Comparison of ENCODE assay signal across 29 mouse cellular contexts in the genomic region with DNA sequence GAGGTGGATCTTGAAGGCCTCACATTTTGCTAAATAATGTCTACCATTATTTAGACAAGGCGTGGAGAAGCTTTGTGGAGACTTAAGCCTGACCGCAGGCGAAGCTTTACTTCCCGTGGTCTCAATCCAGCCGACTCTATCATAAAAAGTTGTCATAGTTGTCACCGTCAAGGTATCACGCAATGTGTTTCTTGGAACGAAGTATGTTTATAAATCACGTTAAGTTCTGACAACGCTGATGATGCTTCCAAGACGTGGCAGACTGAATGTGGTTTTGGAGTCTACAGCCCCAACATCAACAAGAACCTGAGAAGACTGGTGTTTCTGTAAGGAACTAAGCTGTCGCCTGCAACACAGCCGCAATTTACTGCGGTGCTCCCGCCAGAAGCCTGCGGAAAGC. TPM values are rescaled to one million over a fixed set of nuclear protein-coding genes. Genes with fewer than 3 reads are reported as not detected.
DNase-seq lines count a peak whose midpoint lies in the region; ATAC-seq and TF ChIP-seq lines count a peak whose summit lies in the region.
"Had no signal": no experiment of that assay in that cellular context is flagged by ENCODE, and none has a peak within 500 bp of the region (broad histone marks: within the 10 kb centered on the region; RNA-seq: fewer than 3 reads in every experiment).

No protein-coding gene starts in this region.

- ATAC-seq in kidney, embryonic 16.5 days (ENCODE audit: low FRiP score, low TSS enrichment), result peak; percentile 23; the same call in 1 of the 2 replicates
- no peak for ATAC-seq in lung, postnatal 0 days
- ATAC-seq: CD4-positive, CD25-positive, alpha-beta regulatory T cell, adult 4 months; forebrain, embryonic 15.5 days; inflammation-experienced regulatory T-cells, adult 6 months had no signal

- TF ChIP-seq EP300 in lung, postnatal 0 days (IDR thresholded peaks at IDR 0.05), result no peak

- H3K4me2 ChIP-seq in kidney, embryonic 16.5 days (replicated peaks; ENCODE audit: low read depth, low read length), result no peak overlapping the region
- H3K4me2 ChIP-seq in lung, postnatal 0 days (replicated peaks; ENCODE audit: low read depth, low read length), result no peak overlapping the region
- H3K4me2 ChIP-seq: forebrain, embryonic 15.5 days; heart, embryonic 12.5 days; hindbrain, embryonic 13.5 days; liver, embryonic 15.5 days; lung, embryonic 15.5 days; neural tube, embryonic 12.5 days had no signal

- H3K9me3 ChIP-seq in kidney, embryonic 16.5 days (ENCODE audit: low read length), result no peaks in the 10 kb centered on the region
- no peaks in the 10 kb centered on the region for H3K9me3 ChIP-seq in lung, postnatal 0 days (ENCODE audit: low read length)
- H3K9me3 ChIP-seq: forebrain, embryonic 10.5 days; forebrain, embryonic 15.5 days; heart, embryonic 12.5 days; hindbrain, embryonic 13.5 days; liver, embryonic 15.5 days; lung, embryonic 15.5 days; midbrain, embryonic 10.5 days; neural tube, embryonic 12.5 days had no signal

- no peak overlapping the region for H3K4me3 ChIP-seq in kidney, embryonic 16.5 days (ENCODE audit: low read length)
- no peak overlapping the region for H3K4me3 ChIP-seq in lung, postnatal 0 days (ENCODE audit: low read depth, low read length)
- H3K4me3 ChIP-seq: forebrain, embryonic 10.5 days; forebrain, embryonic 15.5 days; gastrocnemius, adult 2 months; heart, adult 2 months; heart, embryonic 12.5 days; hindbrain, embryonic 13.5 days; layer of hippocampus, adult 2 months; liver, embryonic 15.5 days; lung, embryonic 15.5 days; midbrain, embryonic 10.5 days; myocyte; neural tube, embryonic 12.5 days had no signal

- peaks cover 4% of the 10 kb centered on the region; the same call in 1 of the 2 replicates for H3K4me1 ChIP-seq in kidney, embryonic 16.5 days (ENCODE audit: insufficient read depth, low read length)
- peaks cover 7% of the 10 kb centered on the region; the same call in 1 of the 2 replicates for H3K4me1 ChIP-seq in lung, postnatal 0 days (ENCODE audit: insufficient read depth, low read depth, low read length)
- H3K4me1 ChIP-seq: forebrain, embryonic 10.5 days; liver, embryonic 15.5 days; midbrain, embryonic 10.5 days; neural tube, embryonic 12.5 days had no signal

- no peak for DNase-seq in kidney, adult 11 months
- DNase-seq in lung, postnatal 25 days (ENCODE audit: low spot score), result peak; percentile 16
- no peak for DNase-seq in lung, postnatal 0 days (ENCODE audit: low spot score)
- peak; percentile 97 for DNase-seq in fat pad, adult 2 months (ENCODE audit: extremely low read depth, low read depth, low spot score)
- DNase-seq in retina, postnatal 1 day, result no peak
- DNase-seq in left cerebral cortex, adult 8-10 months (ENCODE audit: low spot score in 2 of 2), result no peak
- DNase-seq: adrenal gland, postnatal 25 days; cerebellum, adult 18-20 months; gastrocnemius, adult 2 months; gastrocnemius, postnatal 36 days; heart, adult 2 months; heart, postnatal 4 days; kidney, adult 18-20 months; left cerebral cortex, postnatal 4 days; thymus, adult 2 months; thymus, postnatal 36 days had no signal

- no peaks in the 10 kb centered on the region for H3K27me3 ChIP-seq in kidney, embryonic 16.5 days (ENCODE audit: insufficient read depth, low read length)
- H3K27me3 ChIP-seq in lung, postnatal 0 days (replicated peaks; ENCODE audit: insufficient read depth, low read length), result no peaks in the 10 kb centered on the region
- H3K27me3 ChIP-seq: forebrain, embryonic 15.5 days; heart, embryonic 12.5 days; hindbrain, embryonic 13.5 days; liver, embryonic 15.5 days; lung, embryonic 15.5 days; neural tube, embryonic 12.5 days had no signal

- no peaks in the 10 kb centered on the region for H3K36me3 ChIP-seq in kidney, embryonic 16.5 days (ENCODE audit: insufficient read depth, low read length)
- H3K36me3 ChIP-seq in lung, postnatal 0 days (ENCODE audit: insufficient read depth, low read length), result no peaks in the 10 kb centered on the region
- H3K36me3 ChIP-seq: forebrain, embryonic 10.5 days; forebrain, embryonic 15.5 days; heart, embryonic 12.5 days; hindbrain, embryonic 13.5 days; liver, embryonic 15.5 days; lung, embryonic 15.5 days; midbrain, embryonic 10.5 days; neural tube, embryonic 12.5 days had no signal

- no peak for TF ChIP-seq CTCF in lung, postnatal 0 days (IDR thresholded peaks at IDR 0.05)

- H3K9ac ChIP-seq in kidney, embryonic 16.5 days (replicated peaks; ENCODE audit: low read length), result no peak overlapping the region
- no peak overlapping the region for H3K9ac ChIP-seq in lung, postnatal 0 days (replicated peaks; ENCODE audit: low read depth)
- H3K9ac ChIP-seq: forebrain, embryonic 15.5 days; heart, embryonic 12.5 days; hindbrain, embryonic 13.5 days; liver, embryonic 15.5 days; lung, embryonic 15.5 days; neural tube, embryonic 12.5 days had no signal

- 62% methylated on average over 16 of the region's 16 CpGs for WGBS in kidney, embryonic 16.5 days
- whole genome bisulfite sequencing in lung, postnatal 0 days, result 75% methylated on average over 16 of the region's 16 CpGs

- H3K27ac ChIP-seq in kidney, embryonic 16.5 days (ENCODE audit: low read length), result no peak overlapping the region
- no peak overlapping the region for H3K27ac ChIP-seq in lung, postnatal 0 days (ENCODE audit: low read length)
- H3K27ac ChIP-seq: forebrain, embryonic 10.5 days; forebrain, embryonic 15.5 days; gastrocnemius, adult 2 months; heart, adult 2 months; hindbrain, embryonic 13.5 days; layer of hippocampus, adult 2 months; liver, embryonic 15.5 days; lung, embryonic 15.5 days; midbrain, embryonic 10.5 days; neural tube, embryonic 12.5 days had no signal

RNA-seq across cellular contexts. Expression of a gene that starts 56.8 kb away (rescaled TPM):
- 5.2 and 6.3 TPM in 2 replicates for polyA plus RNA-seq in kidney, embryonic 16.5 days (2015; fragmentation: Nextera tagmentation; extraction: Ambion mirVana)
- 23.7 and 34.1 TPM in 2 replicates for polyA plus RNA-seq in lung, postnatal 0 days (2015; fragmentation: Nextera tagmentation; extraction: Ambion mirVana)
- total RNA-seq in left cerebral cortex, adult 8-10 months (2022), result 10 to 100 TPM; 30.3 to 36.3 (median 30.9) TPM

Comparison
In these comparisons a context has a peak if more than half of its experiments do, and no peak if none do; other contexts are left out.
1. DNase-seq: peak in lung, postnatal 25 days (single experiment) and fat pad, adult 2 months (single experiment); none in kidney, adult 11 months (single experiment), lung, postnatal 0 days (single experiment), retina, postnatal 1 day (single experiment) and left cerebral cortex, adult 8-10 months (0 of 2).